Mouse (Mus musculus) ovary, postnatal 10 days (tissue): ENCODE results near the gene Meox1.

Experiments
- DNase-seq: peaks from one replicate; pipeline ENCODE4 v3.0.0; 2022; ENCODE audit warnings: low spot score

Meox1 gene

DNA sequence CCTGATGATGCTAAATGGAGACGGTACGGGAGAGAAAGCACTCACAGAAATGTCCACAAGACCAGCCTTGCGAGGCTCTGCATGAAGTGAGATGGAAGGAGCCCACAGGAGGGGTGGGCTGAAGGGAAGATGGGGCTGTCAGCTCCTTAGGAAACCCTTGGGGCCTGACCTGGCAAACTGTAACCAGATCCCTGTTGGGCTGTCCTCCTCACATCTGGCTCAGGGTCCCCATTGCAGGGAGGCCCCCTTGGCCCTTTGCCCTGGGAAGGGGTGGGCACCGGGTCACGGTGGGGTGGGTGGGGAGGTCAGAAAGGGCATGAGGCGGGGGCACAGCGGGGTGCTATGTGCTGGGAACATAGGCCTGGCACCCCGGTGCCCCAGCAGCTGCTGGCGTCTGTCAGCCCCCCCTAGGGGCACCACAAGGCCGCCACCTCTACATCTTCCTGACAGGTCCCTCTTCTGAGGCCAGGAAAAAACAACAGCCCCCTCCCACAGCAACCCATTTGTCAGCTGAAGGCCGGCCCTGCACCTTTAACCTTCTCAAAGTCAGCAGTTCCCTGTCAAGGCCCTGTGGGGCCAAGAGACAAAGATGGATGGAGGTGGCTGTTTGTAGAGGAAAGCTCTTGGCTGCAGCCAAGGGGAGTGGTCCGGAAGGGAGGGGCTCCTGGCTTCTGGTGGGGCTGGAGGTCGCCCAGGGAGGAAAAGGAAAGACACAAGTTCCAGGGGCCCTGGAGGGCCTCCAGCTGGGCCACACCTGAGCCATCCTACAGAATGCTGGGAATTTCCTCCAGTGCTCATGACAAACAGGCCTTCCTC is 2.6 kb upstream of the Meox1 start:
- no peak for DNase-seq

DNA sequence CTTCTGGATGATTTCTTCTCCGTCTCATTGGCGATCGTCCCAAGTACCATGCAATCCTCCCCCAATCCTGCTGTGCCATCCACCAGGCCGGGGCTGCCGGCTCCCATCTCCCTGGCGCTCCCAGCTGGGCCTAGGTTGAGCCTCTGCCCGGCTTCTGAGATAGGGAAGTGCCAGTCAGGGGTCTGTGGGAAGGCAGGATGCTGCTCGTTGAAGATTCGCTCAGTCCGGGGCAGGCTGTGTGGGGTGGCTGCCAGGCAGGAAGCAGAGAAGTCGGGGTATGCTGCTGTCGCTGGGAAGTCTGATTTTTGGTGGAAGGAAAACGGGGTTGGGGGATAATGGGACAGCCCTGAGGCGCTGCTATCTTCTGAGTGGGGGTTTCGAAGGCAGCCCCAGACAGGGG is 614 bp downstream of the Meox1 start:
- no peak for DNase-seq

DNA sequence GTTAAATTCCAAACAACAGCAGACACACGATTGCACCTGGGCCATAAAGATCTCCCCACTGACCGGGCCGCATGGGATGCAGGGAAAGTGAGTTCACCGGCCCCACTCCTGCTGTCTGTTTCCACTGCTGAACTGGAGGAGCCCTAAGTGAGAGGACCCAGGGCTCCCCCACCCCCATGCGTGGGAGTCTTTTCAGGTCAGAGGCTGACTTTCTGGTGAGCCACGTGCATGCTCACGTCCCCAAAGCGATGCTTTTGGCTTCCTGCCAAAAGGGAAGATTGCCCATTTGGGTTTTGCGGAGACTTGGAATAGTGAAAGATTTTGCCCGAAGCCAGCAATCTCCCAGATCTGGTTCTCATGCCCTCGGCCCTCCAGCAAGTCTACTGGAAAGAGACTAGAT is 2.7 kb downstream of the Meox1 start:
- no peak for DNase-seq

DNA sequence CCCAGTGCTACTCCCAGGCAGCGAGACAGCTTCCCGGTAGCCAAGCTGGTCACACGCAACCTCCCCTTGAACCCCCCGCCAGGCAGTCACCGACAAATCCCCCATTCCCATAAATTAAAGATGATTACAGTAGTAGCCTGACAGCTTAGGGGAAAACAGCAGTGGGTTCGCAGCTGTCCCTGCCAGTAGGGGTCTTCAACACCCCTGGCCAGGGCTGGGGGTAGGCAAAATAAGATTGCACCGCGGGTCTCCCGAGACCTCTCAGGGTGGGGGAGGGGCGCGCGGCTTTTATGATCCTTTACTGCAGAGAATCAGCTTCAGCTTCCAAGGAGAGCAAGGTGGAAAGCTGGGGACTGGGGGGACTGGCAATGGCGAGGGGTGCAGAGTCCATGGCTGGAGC is 4.4 kb downstream of the Meox1 start:
- no peak for DNase-seq

DNA sequence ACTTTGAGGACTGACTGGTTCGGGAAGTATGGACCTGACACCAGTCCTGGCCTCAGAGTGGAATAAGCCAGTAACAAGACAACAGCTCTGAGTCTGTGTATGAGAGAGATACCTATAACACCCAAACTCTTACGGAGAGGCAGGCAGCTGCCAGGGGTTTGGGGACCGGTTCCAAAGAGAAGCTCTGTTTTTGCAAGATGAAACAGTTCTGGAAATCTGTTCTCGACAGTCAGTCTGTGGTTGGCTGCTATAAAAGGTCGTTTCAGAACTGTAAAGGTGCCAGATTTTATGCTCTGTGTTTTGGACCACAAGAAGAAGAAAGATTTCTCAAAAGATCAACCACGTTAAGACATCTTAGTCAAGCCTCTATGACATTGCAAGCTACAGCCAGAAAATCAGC is 5.4 kb downstream of the Meox1 start:
- DNase-seq = no peak

DNA sequence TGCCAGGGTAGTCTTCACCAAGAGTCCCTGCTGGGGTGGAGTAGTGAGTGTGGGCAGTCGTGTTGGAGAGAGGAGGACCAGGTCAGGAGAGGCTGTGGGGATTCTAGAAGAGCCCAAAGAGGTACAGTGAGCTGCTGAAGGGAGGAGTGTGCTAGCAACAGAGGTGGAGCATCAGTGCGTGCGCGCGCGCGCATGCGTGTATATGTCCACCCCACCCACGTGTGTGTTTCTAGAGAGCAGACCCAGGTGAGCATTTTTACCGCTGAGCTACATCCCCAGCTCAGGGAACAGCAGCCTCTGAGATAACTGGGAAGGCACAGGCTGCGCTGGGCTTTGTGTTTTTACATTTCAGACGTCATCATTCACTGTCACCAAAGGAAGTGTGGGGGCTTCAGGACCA is 7.7 kb downstream of the Meox1 start:
- DNase-seq = no peak

DNA sequence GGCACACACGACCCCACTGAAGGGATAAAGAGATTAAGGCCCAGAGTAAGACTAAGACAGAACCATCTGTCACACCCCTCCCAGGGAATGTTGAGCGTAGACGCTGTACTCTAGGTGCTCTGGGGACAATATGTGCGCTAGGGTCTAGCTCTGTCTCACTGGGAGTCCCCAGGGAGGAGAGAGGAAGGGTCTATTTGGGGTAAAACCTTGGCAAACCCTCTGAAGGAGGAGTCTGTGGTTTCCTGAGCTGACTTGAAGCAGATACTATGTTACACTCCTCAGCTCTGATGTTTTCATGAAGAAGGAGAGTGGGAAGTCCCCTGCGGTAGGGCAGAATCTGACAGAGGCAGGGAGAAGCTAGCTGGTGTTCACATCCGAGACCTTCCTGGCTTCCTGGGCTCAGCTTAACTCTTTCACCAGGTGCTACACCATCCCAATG is 8.3 kb downstream of the Meox1 start:
- DNase-seq = no peak

DNA sequence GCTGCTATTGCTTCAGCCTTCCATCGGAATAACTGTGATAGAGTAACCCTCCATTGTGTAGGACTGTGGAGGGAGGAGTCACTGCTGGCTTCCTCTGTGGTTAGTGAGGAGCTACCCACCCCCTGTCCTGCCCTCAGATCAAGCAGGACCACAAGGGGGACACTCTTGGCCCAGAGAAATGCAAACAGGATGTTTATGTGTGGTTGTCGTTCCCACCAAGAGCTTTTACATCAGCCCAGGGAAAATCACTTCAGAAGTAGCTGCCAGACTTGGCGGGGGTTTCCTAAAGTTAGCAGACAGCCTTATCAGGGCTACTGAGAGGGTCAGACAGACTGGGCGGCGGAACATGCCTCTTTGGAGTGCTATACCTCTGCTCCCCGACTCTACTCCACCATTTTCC is 8.9 kb downstream of the Meox1 start:
- DNase-seq = no peak

DNA sequence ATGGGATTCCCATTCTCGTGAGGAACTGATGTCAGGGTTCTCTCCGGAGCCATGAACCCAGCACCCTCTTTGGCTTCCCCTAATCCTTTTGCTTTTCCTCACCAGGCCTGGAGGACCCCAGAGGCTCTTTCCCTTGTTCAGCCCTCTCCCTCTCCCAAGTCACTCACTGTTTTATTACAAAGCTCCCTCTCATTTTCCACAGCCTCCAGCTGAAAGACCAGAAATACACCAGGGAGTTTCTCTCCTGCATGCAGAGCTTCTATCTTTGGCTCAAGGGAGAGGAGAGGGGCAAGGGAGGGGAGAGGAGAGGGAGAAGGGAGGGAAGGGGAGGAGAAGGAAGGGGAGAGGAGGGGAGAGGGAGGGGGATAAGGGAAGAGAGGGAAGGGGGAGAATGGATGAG is 10.3 kb downstream of the Meox1 start:
- no peak for DNase-seq

DNA sequence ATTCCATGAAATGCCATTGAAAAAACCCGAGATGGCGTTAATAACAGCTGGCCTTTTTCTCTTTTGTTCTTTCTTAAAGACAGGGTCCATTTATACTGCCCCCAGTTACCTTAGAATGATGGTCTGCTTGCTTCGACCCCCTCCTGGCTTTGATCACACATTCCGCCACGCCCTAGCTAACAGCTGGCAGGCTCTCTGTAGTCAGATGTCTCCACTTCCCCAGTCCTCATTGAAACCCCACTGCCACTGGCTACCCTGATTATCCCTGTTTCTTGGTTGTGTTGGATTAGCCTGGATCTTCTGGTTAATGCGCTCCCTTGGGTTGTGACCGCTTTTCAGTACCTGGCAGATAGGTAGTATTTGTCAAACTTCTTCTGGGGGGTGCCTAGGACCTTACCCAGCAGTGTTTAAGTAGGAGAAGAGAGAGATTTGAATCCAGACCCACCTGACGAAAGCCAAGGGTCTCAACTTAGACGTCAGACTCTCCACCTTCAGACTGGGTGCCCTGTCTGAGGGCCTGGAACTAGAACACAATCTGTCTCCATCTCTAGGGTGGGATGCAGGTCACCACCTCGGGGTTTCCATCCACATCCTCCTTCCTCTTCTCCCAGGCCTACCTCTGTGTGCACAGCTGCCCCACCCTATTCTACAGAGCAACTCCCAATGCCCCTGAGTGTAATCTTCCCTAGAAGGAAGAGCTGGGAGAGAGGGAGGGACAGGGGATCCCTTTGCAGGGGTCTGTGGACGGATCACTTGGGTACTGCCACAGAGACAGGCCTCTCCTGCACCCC is 11.5 kb downstream of the Meox1 start:
- no peak for DNase-seq

DNA sequence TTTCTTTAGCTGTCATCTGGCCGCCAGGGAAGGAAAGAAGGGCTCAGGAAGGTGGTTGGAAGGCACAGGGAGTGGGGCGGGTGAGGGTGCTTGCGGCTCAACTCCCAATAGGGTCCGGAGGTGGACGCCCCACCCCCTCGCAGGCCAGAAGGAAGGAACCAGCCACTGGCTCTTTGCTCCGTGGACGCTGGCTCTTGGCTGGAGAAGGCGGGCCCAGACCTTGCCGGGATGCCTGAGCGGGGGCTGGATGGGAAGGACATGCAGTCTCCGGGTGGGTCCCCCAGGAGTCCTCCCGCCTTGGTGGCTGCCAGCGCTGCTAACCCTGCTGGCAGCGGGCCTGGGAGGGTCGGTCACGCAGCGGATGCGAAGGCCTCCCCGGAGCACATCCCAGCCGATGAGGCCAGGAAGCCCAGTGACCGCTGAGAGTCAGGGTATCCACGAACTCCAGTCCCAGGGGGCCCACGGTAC is 12.5 kb downstream of the Meox1 start:
- peak; percentile 41 for DNase-seq

DNA sequence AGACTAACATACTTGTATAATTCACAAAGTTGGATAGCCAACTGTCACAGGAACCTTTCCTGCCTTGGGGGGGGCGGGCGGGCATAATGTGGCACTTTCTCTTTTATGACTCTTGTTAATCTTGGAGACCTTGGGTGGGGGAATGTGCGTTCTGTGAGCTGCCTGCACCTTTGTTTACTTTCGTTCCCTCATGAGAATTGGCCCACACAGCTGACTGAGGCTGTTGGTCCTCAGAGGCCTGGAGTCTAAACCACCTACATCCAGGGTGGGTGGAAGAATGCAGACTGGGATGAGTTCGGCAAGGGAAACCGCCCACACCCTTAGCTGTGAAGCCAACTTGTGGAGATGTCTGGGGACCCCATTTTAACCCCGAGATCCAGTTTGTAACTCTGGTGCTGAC is 13.0 kb downstream of the Meox1 start:
- DNase-seq = no peak

DNA sequence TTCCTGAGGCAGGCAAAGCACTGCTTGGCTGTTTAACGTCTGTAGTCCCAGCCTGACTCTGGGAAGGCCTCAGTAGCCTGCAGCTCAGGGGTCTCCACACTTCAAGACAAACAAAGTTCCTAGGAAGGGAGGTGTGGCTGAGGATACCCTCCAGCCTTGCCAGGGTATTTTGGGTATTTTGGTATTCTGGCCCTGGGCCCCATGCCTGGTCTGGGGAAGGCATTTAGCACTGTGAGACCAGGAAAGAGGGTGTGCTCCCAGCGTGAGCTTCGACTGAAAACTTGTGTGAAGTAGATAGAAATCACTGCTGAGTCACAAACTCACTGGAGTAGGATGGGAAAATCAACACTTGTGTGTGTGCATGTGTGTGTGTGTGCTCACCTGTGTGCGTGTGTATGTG is 14.5 kb downstream of the Meox1 start:
- DNase-seq = no peak

DNA sequence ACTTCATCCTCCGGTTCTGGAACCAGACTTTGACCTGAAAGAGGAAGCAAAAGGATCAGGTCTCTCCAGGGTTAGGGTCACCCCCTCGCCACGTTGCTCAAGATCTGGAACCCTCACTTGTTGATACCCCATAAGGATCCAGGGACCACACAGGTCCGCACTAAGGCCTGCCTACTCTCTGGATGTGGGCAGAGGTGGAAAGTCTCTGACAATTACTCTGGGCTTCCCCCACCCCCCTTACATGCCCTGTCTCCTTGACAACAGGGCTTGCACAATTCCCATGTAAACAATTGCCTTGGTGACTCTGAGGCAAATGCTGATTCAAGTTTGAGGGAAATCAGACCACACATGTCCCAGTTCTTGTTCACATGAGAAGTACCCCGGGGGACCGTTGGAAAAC is 15.5 kb downstream of the Meox1 start:
- no peak for DNase-seq

DNA sequence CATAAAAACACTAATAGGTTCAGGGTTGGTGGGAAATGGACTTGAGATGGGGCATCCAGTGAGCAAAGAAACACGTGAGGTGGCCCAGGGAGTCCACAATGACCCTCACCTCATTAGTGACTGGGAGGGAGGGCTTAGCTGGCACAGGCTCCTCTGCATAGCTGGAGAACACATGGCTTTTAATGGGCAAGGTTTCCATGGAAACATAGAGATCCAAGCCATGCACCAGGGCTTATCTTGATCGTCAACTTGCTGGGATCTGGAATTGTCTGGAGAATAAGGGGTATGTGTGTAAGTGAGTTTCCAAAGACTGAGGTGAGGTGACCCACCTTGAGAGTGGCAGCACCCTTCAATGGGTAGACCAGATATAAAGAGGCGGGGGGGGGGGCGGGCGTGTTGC is 19.2 kb downstream of the Meox1 start:
- no peak for DNase-seq

DNA sequence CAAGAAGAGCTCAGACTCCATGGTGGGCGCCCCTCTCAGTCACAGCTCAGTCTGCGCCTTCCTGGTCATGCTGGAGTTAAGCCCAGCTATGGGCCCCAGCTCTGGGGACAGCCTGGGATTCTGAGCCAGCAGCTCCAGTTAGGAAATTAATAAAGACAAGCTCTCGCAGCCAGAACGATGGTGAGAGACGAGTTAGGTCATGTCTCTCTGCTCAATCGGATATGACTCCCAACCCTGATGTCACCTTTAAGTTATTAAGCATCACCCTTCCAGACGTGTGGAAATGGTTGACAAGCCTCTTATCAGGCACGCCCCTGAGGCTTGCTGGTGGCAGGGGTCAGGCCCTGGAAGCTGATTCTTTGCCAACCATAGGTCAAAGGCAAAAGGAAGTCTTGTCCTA is 20.3 kb downstream of the Meox1 start:
- DNase-seq = no peak

DNA sequence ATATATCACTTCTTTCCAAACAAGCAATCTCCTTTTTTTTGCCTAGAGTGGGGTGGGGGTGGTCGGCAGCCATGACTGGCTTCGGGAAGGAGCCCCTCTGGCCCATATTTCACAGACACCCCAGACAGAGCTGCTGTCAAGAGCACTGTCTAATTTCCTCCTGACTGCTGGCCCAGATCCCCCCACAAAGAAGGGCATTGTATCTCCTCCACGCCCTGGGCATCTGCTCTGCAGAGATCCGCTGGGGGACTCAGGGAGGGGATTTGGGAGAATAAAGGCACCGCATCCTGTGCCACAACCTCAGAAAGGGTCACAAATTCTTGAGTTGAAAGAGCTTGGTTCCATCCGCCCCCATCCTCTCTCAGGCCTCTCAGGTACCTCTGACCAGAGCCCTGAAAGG is 22.7 kb downstream of the Meox1 start:
- DNase-seq = no peak

DNA sequence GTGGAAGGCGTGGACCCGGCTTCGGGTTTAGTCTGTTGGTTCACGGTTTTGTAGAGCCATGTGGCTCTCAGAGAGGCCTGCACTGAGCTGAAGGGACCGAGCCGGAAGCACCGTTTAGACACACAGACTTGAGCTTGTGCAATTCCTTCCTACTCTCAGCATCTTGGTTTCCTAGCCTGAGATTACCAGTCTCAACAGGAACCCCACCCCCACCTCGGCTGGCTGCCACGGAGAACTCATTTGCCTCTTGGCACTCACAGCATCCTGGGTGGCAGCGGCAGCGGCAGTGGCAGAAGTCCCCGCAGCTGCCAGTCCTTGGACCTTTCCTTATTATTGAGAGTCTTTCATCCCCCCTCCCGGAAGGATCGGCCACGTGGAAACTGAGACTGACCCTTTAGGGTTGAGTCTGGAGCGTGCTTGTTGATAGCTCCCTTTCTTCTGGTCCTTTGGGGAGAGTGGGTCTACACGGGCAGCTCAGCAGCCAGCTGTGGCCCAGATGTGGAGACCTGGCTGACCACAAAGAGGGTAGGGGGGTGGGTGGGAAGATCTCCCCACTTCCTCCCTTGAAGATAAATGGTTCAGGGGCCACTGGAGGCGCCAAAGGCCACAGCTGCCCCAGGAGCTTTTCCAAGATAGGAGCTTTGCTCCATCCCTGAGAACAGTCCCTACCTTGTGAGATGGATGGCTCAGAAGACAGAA is 24.0 kb downstream of the Meox1 start:
- no peak for DNase-seq

DNA sequence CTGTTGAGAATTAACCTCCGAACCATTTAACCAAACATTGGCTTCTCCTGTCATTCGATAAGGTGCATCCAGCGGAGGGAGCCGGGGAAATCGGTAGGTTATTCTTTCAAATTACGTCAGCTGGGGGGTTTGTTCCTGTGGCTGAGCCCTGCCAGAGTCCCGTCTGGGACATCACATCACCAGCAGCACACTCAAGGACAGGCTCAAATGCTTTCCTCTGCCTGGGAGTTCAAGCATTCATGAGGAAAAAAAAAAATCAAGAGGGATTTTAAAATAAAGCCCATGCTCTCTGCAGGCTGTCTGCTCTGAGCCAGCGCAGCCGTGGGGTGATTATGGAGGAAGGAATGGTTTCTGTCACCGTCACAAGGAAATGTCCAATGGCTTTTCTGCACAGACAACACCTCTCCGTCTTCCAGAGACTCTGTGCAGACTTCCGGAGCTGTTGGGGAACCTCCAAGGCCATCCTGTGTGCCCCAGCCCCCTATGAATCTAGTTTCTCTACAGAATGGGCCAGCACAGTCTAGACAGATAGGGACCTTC is 26.6 kb downstream of the Meox1 start:
- no peak for DNase-seq

DNA sequence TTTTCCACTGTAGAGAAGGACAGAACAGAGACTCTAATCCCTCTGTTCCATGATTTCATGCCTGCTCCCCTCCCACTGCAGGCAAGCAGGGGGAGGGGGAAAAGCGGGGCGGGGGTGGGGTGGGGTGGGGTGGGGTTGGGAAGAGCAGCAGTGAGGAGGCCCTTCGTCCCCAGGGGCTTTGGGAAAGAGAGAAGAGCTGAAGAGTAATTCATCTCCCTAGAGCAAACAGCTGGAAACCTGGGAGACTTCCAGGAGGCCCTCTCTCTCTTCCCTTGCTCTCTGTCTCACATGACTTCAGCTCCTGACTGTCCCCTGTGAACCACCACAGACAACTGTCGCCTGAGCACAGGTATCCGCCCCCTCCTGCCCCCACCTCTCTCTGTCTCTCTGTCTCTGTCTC is 35.4 kb downstream of the Meox1 start:
- no peak for DNase-seq

DNA sequence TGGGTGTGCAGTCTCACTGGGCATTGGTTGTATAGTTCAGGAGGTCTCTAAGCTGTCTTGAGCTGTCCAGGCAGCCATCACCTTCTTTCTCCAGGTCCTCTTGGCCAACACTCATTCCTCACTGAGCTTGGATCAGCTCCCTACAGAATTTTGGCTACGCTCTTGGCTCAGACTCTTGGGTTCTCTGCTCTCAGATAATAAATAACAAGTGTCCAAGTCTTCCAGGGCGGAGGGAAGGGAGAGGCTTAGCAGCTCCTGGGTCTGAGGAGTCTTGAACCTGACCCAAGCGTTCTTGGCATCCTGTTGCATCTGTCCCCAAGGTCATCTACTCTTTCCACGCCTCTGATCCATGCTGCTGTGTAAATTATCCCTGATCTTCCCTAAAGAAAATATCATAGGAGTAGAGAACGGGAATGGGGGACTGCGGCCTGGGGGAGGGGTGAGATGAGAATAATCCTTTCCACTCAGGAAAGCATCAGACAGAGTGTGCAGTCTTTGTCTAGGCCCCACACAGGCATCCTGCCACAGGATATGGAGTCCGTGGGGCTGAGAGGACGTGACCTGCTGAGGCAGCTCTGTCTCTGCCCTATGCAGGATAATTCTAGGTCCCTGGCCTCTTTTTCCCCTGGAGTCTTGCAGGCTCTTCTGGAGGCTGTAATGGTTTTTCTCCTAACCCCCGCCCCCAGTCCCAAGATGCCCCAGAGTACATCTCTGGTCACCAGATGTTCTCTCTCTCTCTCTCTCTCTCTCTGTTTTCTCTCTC is 38.0 kb downstream of the Meox1 start:
- no peak for DNase-seq

DNA sequence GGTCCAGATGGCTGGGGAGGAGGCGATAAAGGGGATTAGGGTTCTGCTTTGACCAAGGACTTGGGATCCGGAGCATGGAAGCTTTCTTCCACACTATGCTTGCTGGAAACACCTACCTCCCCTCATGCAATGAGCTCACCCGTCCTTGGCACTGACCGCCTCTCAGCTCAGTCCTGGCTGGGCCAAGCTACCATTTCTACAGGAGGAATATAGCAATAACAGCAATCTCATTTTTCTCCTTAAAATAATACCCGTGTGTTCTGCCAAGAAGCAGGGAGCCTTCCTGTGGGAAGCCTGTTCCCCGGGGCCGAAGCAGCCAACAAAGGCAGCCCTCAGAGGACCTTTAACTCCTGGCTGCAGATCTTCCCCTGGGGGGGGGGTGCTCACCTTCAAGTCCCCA is 43.1 kb downstream of the Meox1 start:
- no peak for DNase-seq
